In the genomic region with DNA sequence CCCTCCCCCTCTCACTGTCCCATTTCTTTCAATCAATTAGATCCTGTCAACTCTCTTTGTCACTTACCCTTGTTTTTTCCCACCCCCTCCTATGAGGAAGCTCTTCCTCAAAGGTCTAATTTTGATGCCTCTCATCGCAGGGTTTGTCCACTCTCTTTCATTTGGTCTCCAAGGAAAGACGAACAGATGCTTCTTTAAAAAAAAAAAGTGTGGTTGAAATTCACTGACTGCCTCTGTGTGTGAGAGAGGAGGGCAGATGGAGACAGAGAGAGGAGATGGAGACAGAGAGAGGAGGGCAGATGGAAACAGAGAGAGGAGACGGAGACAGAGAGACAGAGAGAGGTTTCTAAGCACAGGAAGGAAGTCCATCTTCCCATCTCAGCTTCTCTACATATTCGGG, we compare ENCODE assay signal across 23 mouse cellular contexts.
"Had no signal": no experiment of that assay in that cellular context is flagged by ENCODE, and none has a peak within 500 bp of the region (broad histone marks: within the 10 kb centered on the region; RNA-seq: fewer than 3 reads in every experiment).

No protein-coding gene starts in this region.

- H3K9me3 ChIP-seq: heart, embryonic 10.5 days; heart, embryonic 12.5 days; hindbrain, embryonic 13.5 days; intestine, embryonic 15.5 days; liver, embryonic 12.5 days had no signal

- H3K4me1 ChIP-seq: intestine, embryonic 15.5 days; liver, embryonic 12.5 days had no signal

- H3K27ac ChIP-seq: gastrocnemius, adult 2 months; heart, embryonic 10.5 days; hindbrain, embryonic 13.5 days; intestine, embryonic 15.5 days; left cerebral cortex, adult 2 months; liver, embryonic 12.5 days; liver, embryonic 14.5 days had no signal

- DNase-seq: gastrocnemius, adult 2 months; gastrocnemius, postnatal 10 days; gastrocnemius, postnatal 25 days; heart, adult 18-20 months; heart, postnatal 10 days; heart, postnatal 4 days; kidney, adult 18-20 months; kidney, adult 8-10 months; kidney, postnatal 10 days; kidney, postnatal 25 days; kidney, postnatal 4 days; layer of hippocampus, adult 9-11 months; liver had no signal

- H3K27me3 ChIP-seq: heart, embryonic 12.5 days; hindbrain, embryonic 13.5 days; intestine, embryonic 15.5 days had no signal

- H3K4me3 ChIP-seq: gastrocnemius, adult 2 months; heart, embryonic 10.5 days; heart, embryonic 12.5 days; hindbrain, embryonic 13.5 days; intestine, embryonic 15.5 days; left cerebral cortex, adult 2 months; liver, embryonic 12.5 days had no signal

- H3K36me3 ChIP-seq: heart, embryonic 10.5 days; heart, embryonic 12.5 days; hindbrain, embryonic 13.5 days; intestine, embryonic 15.5 days; liver, embryonic 12.5 days had no signal

- ATAC-seq: hindbrain, embryonic 16.5 days; inflammation-experienced regulatory T-cells, adult 6 months; intestine, embryonic 15.5 days; intestine, postnatal 0 days; liver, embryonic 12.5 days had no signal

- H3K9ac ChIP-seq: heart, embryonic 12.5 days; hindbrain, embryonic 13.5 days; intestine, embryonic 15.5 days; liver, embryonic 12.5 days; liver, embryonic 14.5 days had no signal

- H3K4me2 ChIP-seq: heart, embryonic 12.5 days; hindbrain, embryonic 13.5 days; intestine, embryonic 15.5 days; liver, embryonic 12.5 days had no signal
